Mouse (Mus musculus) forebrain, embryonic 11.5 days (tissue): ENCODE results near the gene Trim11. TPM values are rescaled to one million over a fixed set of nuclear protein-coding genes. Genes with fewer than 3 reads are reported as not detected.

Experiments used
- ATAC-seq: fragments of 200-750 bp; cut with Nextera tagmentation; replicated peaks from 2 replicates; pipeline ENCODE4 v1.8.0; 2017; ENCODE audit warnings: moderate TSS enrichment; ENCODE audit not compliant: low FRiP score
- DNase-seq: peaks from one replicate; pipeline ENCODE4 v3.0.0-alpha.2; 2017; ENCODE audit warnings: low spot score
- H3K27ac ChIP-seq: fragments of 300-500 bp; sonication (generic); 2 replicates; pipeline ENCODE4 v1.5.1; 2014; ENCODE audit warnings: low read depth, low read length
- H3K27me3 ChIP-seq: fragments of 300-500 bp; sonication (generic); 2 replicates; pipeline ENCODE4 v1.6.1; 2014; ENCODE audit warnings: mild to moderate bottlenecking, low read length, mixed read lengths; ENCODE audit not compliant: control insufficient read depth, insufficient read depth
- H3K36me3 ChIP-seq: fragments of 300-500 bp; sonication (generic); 2 replicates; pipeline ENCODE4 v1.6.1; 2014; ENCODE audit warnings: mild to moderate bottlenecking, low read length, moderate library complexity, mixed read lengths; ENCODE audit not compliant: control insufficient read depth, insufficient read depth
- H3K4me1 ChIP-seq: fragments of 300-500 bp; sonication (generic); replicated peaks from 2 replicates; pipeline ENCODE4 v1.6.1; 2014; ENCODE audit warnings: low read length, mixed read lengths; ENCODE audit not compliant: control insufficient read depth, insufficient read depth
- H3K4me2 ChIP-seq: fragments of 300-500 bp; sonication (generic); 2 replicates; pipeline ENCODE4 v1.6.1; 2014; ENCODE audit warnings: low read depth, mild to moderate bottlenecking, low read length, moderate library complexity, mixed read lengths; ENCODE audit not compliant: severe bottlenecking
- H3K4me3 ChIP-seq: fragments of 300-500 bp; sonication (generic); 2 replicates; pipeline ENCODE4 v1.5.1; 2014; ENCODE audit warnings: low read depth, low read length
- H3K9ac ChIP-seq: fragments of 300-500 bp; sonication (generic); 2 replicates; pipeline ENCODE4 v1.6.1; 2014; ENCODE audit warnings: low read length
- H3K9me3 ChIP-seq: fragments of 300-500 bp; sonication (generic); 2 replicates; pipeline ENCODE4 v1.6.1; 2016; ENCODE audit warnings: low read length, mixed read lengths; ENCODE audit not compliant: control insufficient read depth
- WGBS: fragments of 180-500 bp; shearing (Covaris S2); extraction: QIAGEN DNeasy Blood & Tissue Kit; methylation state at CpG from one replicate; pipeline ENCODE4 v1.1.7; 2014; 5-methylcytosine and 5-hydroxymethylcytosine counted together
- polyA plus RNA-seq: library from polyadenylated mRNA; unstranded; fragments of >200 nt; fragmentation: Nextera tagmentation; extraction: Ambion mirVana; gene quantifications from 2 replicates; pipeline ENCODE4 v1.2.1, GENCODE M21; 2014

The Trim11 gene
- polyA plus RNA-seq, 1 experiment from 2014 or later = 17.3 TPM

DNA sequence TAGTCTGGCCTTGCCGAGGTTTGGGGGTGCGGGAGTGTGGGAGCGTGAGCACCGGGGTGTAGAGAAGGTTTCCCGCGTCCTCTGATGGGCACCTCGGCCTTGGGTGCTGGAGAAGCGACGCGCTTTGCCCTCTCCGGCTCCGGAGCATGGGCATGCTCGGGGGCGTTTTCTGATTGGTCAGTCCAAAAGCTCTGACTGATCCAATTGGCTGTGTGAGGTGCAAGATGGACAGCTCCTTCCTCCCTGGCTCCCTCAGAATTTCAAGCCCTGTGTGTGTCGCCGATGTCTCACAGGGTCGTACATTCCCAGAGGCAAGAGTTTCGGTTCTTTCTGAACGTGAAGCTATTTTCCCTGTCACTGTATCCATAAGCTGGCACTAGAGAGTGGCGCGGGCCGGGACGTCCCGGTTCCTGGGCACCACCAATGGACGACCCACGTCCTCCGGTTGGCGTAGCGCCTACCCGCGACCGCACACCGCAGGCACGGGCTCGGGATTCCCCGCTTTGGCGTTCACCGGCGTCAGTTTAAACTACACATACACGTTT lies 17.9 kb upstream of the Trim11 start:
- ATAC-seq = peak; percentile 83
- H3K4me2 ChIP-seq = peak overlapping the region; percentile 80
- no peak overlapping the region for H3K27ac ChIP-seq
- no peaks in the 10 kb centered on the region; the same call in 1 of the 2 replicates for H3K36me3 ChIP-seq
- WGBS = 7% methylated on average over 40 of the region's 40 CpGs
- H3K4me3 ChIP-seq = peak overlapping the region; percentile 44
- no peaks in the 10 kb centered on the region for H3K9me3 ChIP-seq
- peak overlapping the region; percentile 57 for H3K9ac ChIP-seq
- DNase-seq = peak; percentile 85
- peaks cover 10% of the 10 kb centered on the region; the same call in 1 of the 2 replicates for H3K4me1 ChIP-seq
- H3K27me3 ChIP-seq = peaks cover 4% of the 10 kb centered on the region; the same call in 1 of the 2 replicates

DNA sequence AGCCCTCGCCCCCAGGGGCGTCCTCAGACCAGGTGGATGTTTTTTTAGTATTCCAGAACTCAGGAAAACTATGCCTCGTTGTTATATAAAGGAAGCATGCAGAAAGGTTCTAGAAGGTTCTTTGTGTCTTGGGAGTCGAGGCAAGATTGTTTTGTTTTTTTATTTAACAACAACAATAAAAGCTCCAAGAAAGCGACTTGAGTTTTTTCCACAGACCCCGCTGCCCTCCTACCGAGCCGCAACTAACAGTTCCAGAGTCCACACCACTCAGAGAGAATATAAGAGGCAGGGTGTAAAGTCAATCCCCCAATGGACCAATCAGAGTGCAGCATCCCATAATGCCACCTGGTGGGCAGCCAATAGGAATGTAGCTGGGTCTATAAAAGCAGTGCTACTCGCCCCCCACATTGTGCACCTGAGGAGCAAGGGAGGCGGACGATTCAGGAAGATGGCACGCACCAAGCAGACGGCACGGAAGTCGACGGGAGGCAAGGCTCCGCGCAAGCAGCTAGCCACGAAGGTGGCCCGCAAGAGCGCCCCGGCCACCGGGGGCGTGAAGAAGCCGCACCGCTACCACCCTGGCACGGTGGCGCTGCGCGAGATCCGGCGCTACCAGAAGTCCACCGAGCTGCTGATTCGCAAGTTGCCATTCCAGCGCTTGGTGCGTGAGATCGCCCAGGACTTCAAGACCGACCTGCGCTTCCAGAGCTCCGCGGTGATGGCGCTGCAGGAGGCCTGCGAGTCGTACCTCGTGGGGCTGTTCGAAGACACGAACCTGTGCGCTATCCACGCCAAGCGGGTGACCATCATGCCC lies 16.3 kb upstream of the Trim11 start:
- Histone ChIP-seq H3K9me3 (no peaks in the 10 kb centered on the region), H3K36me3 (no peaks in the 10 kb centered on the region; the same call in 1 of the 2 replicates), H3K27me3 (peaks cover 4% of the 10 kb centered on the region; the same call in 1 of the 2 replicates), H3K9ac (no peak overlapping the region), H3K27ac (no peak overlapping the region), H3K4me3 (no peak overlapping the region), H3K4me1 (peaks cover 10% of the 10 kb centered on the region; the same call in 1 of the 2 replicates), H3K4me2 (no peak overlapping the region)
- no peak for DNase-seq
- no peak for ATAC-seq
- 68% methylated on average over 50 of the region's 50 CpGs for WGBS

DNA sequence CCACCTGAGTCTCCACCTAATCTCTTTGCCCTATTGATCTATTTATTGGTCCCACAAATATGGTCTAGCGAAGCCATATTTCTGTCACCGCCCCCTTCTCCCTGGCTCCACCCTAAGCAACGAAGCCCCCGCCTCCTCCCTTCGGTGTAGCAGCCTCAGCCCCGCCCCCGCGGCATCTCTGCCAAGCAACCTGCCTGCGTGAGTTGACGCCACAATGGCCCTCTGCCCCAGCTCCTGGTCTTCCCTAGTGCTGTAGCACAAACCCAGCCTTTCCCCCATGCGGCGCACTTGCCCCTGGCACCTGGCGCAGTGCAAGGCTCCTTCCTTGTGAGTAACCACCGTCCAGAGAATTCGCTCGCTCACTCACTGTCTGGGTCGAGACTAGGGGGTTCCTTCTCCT lies 14.3 kb upstream of the Trim11 start:
- H3K4me2 ChIP-seq = no peak overlapping the region
- peaks cover 4% of the 10 kb centered on the region; the same call in 1 of the 2 replicates for H3K27me3 ChIP-seq
- DNase-seq (peak; percentile 60), ATAC-seq (no peak)
- H3K9me3 ChIP-seq = no peaks in the 10 kb centered on the region
- H3K9ac ChIP-seq = no peak overlapping the region
- WGBS = 42% methylated on average over 17 of the region's 17 CpGs
- no peaks in the 10 kb centered on the region for H3K36me3 ChIP-seq
- no peak overlapping the region for H3K27ac ChIP-seq
- H3K4me3 ChIP-seq = no peak overlapping the region
- H3K4me1 ChIP-seq = peaks cover 5% of the 10 kb centered on the region; the same call in 1 of the 2 replicates

DNA sequence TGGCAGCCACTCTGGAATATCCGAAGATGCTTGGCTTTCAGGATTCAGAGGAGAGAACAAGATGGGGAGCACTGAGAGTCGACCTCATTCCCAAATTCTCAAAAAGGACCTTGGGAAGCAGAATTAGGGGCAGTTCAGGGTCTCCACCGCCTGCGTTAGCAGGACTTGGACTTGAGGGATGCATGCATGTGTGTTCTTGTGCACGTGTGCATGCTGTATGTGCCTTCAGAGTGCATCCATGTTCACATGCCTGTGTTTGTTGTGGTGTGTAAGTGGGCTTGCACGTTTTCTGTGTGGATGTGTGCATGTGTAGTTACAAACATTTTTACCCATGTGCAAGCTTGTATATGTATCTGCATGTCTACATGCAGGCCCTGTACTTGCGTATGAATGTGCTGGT lies 13.7 kb upstream of the Trim11 start:
- 85% methylated on average over 7 of the region's 7 CpGs for WGBS
- Histone ChIP-seq H3K27ac (no peak overlapping the region), H3K9me3 (no peaks in the 10 kb centered on the region), H3K36me3 (no peaks in the 10 kb centered on the region), H3K27me3 (peaks cover 4% of the 10 kb centered on the region; the same call in 1 of the 2 replicates), H3K4me2 (no peak overlapping the region), H3K9ac (no peak overlapping the region), H3K4me3 (no peak overlapping the region), H3K4me1 (peaks cover 4% of the 10 kb centered on the region; the same call in 1 of the 2 replicates)
- no peak for DNase-seq
- ATAC-seq = no peak

DNA sequence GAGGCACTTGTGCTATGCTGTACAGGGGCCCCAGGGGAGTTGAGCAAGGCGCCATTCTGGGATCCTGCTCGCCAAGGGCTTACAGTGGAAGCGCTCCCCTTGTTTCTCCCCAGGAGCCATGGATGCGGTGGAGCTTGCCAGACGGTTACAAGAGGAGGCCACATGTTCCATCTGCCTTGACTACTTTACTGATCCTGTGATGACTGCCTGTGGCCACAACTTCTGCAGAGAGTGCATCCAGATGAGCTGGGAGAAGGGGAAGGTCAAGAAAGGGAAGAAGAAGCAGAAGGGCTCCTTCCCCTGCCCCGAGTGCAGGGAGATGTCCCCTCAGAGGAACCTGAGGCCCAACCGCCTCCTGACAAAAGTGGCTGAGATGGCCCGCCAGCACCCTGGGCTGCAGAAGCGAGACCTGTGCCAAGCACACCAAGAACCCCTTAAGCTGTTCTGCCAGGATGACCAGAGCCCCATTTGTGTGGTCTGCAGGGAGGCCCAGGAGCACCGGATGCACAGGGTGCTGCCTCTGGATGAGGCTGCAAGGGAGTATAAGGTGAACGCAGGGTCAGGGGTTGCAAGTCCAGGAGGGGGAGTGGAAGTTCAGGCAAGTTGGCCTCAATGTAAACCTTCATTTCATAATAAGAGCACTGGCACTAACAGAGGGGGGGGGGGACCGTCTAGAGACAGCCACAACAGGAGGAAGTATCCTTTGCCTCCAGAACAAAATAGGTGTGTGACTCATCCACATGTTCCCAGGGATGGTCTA lies 12.7 kb upstream of the Trim11 start:
- 54% methylated on average over 12 of the region's 12 CpGs for WGBS

DNA sequence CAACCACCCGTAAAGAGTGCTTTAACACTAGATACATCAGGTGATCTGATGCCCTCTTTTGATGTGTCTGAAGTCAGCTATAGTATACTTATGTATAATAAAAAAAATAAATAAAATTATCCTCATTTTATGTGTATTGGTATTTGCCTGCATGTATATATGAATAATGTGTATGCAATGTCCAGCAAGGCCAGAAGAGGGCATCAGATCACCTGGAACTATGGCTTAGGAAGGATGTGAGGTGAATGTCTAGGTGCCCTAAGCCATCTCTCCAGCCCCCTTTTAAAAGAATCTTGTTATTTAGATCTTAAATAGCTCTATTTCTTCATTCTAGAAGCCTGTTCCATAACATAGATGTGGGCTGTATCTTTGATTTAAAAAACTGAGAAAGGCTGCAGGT lies 10.5 kb upstream of the Trim11 start:
- WGBS = 96% methylated on average over 1 of the region's 1 CpGs
- H3K9me3 ChIP-seq = no peaks in the 10 kb centered on the region
- H3K27ac ChIP-seq = no peak overlapping the region
- no peaks in the 10 kb centered on the region for H3K27me3 ChIP-seq
- no peak overlapping the region for H3K4me3 ChIP-seq
- H3K4me1 ChIP-seq = no peaks in the 10 kb centered on the region; the same call in 1 of the 2 replicates
- no peak overlapping the region for H3K4me2 ChIP-seq
- ATAC-seq (no peak), DNase-seq (no peak)
- H3K9ac ChIP-seq = no peak overlapping the region
- no peaks in the 10 kb centered on the region for H3K36me3 ChIP-seq

More for the DNA sequence above, 12.7 kb upstream of the Trim11 start:
- no peaks in the 10 kb centered on the region; the same call in 1 of the 2 replicates for H3K4me1 ChIP-seq
- no peak overlapping the region for H3K27ac ChIP-seq
- H3K4me3 ChIP-seq = no peak overlapping the region
- peaks cover 4% of the 10 kb centered on the region; the same call in 1 of the 2 replicates for H3K27me3 ChIP-seq
- H3K4me2 ChIP-seq = no peak overlapping the region
- ATAC-seq = no peak
- no peak for DNase-seq
- H3K36me3 ChIP-seq = no peaks in the 10 kb centered on the region
- H3K9ac ChIP-seq = no peak overlapping the region
- H3K9me3 ChIP-seq = no peaks in the 10 kb centered on the region

DNA sequence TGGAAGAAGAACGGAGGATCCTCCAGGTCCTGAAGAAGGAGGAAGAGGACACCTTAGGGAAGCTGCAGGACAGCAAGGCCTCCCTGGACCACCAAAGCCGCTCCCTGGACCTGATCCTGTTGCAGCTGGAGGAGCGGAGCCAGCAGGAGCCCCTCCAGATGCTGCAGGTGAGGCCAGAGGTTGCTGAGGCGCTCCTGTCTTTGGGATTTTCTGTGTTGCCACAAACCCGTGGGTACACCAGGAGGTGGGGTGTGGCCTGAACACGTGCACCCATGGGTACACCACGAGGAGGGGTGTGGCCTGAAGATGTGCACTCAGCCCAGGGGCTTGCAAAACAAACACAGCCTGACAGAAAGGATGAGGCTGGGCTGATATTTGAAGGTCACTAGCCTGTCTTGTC lies 9.3 kb upstream of the Trim11 start:
- Histone ChIP-seq H3K4me3 (no peak overlapping the region), H3K27me3 (no peaks in the 10 kb centered on the region), H3K27ac (no peak overlapping the region), H3K36me3 (no peaks in the 10 kb centered on the region), H3K9ac (no peak overlapping the region), H3K9me3 (no peaks in the 10 kb centered on the region), H3K4me1 (no peaks in the 10 kb centered on the region; the same call in 1 of the 2 replicates), H3K4me2 (no peak overlapping the region)
- WGBS = 84% methylated on average over 7 of the region's 7 CpGs
- peak; percentile 47 for DNase-seq
- ATAC-seq = no peak

DNA sequence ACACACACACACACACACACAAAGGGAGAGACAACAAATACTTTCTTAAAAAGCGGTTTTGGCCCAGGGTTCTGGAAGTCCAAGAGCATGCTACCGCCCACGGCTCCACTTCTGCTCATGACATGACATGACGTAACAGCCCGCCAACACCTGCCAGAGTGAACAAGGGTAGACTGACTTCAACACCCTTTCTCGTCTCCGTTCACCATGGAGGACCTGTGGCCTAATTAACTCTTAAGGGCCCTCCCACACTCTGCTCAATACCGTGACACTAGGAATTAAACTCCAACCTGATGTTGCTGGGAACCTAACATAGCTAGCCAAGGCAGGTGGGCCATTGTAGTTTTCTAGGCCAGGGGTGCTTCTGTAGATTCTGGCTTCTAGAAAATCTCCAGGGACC lies 8.9 kb upstream of the Trim11 start:
- DNase-seq (no peak), ATAC-seq (no peak)
- no peak overlapping the region for H3K4me2 ChIP-seq
- no peaks in the 10 kb centered on the region for H3K36me3 ChIP-seq
- no peaks in the 10 kb centered on the region for H3K27me3 ChIP-seq
- WGBS = 92% methylated on average over 8 of the region's 8 CpGs
- H3K4me3 ChIP-seq = no peak overlapping the region
- H3K27ac ChIP-seq = no peak overlapping the region
- H3K4me1 ChIP-seq = no peaks in the 10 kb centered on the region; the same call in 1 of the 2 replicates
- H3K9me3 ChIP-seq = no peaks in the 10 kb centered on the region
- H3K9ac ChIP-seq = no peak overlapping the region
